Mouse (Mus musculus) colon, adult 2 months (tissue): ENCODE measurements around the gene Tmem136. TPM values are rescaled to one million over a fixed set of nuclear protein-coding genes. Genes with fewer than 3 reads are reported as not detected.

Experiments
- polyA plus RNA-seq: library from polyadenylated mRNA; depleted of rRNA; stranded (reverse); fragments of >200 nt; gene quantifications from 2 replicates; pipeline ENCODE4 v1.2.3, GENCODE M21; 2012; rRNA removed

Tmem136 gene
- 1.5 and 1.6 TPM in 2 replicates for polyA plus RNA-seq

GRCm38 (mm10) chr9:43116134-43116996 is at the start of gene Tmem136:
Tmem136 (minus strand) TSS chr9:43116570.

GRCm38 (mm10) chr9:43107187-43107517 is 9.2 kb downstream of the Tmem136 start, which contains the start of gene Arhgef12:
Arhgef12 (minus strand) TSS chr9:43107239.

Other genes starting within 250 kb of the Tmem136 start
- 0.36 and 0.44 TPM in 2 replicates for gene Grik4, start 172.1 kb downstream of the Tmem136 start, polyA plus RNA-seq
- 10.2 and 10.4 TPM in 2 replicates for gene Arhgef12, start 9.3 kb downstream of the Tmem136 start, polyA plus RNA-seq
- 0.77 and 0.78 TPM in 2 replicates for gene Pou2f3, start 93.8 kb upstream of the Tmem136 start, polyA plus RNA-seq
- gene Oaf, start 123.3 kb upstream of the Tmem136 start, polyA plus RNA-seq, result 42.4 and 50.7 TPM in 2 replicates
- gene Trim29, start 194.3 kb upstream of the Tmem136 start, polyA plus RNA-seq, result 0.41 and 1.2 TPM in 2 replicates